Mouse (Mus musculus) liver, embryonic 14.5 days (tissue): ENCODE results near the gene Flot1.

Experiments used
- CTCF ChIP-seq: IDR thresholded peaks from 2 replicates; pipeline ENCODE4 v1.5.1; 2016; ENCODE audit warnings: antibody characterized with exemption, low read depth, control low read depth
- EP300 ChIP-seq: IDR thresholded peaks from 2 replicates; pipeline ENCODE4 v1.6.1; 2016; ENCODE audit warnings: antibody characterized with exemption, low read depth

DNA sequence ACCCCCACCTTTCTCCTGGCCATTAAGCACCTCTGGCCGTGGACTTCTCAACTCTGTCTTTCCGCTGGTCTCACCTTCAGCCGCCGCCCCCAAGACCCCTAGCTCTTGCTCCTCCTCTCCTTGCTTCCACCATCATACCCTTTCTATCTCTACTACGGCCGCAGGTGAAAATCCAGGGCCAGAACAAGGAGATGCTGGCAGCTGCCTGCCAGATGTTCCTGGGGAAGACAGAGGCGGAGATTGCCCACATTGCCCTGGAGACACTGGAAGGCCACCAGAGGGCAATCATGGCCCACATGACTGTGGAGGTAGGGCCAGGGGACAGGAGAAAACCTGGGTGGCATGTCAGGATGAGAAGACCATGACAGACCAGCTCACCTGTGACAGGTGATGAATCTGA lies 1.4 kb downstream of the Flot1 start:
- TF ChIP-seq CTCF: peak; percentile 86
- TF ChIP-seq EP300: no peak
